Mouse (Mus musculus): ENCODE measurements around the gene Tstd3. TPM values are rescaled to one million over a fixed set of nuclear protein-coding genes. Genes with fewer than 3 reads are reported as not detected.

The Tstd3 gene
- total RNA-seq (2015): 9.5 and 11.7 TPM in 2 replicates
- 7.1 and 13.2 TPM in 2 replicates for total RNA-seq (2017)

DNA sequence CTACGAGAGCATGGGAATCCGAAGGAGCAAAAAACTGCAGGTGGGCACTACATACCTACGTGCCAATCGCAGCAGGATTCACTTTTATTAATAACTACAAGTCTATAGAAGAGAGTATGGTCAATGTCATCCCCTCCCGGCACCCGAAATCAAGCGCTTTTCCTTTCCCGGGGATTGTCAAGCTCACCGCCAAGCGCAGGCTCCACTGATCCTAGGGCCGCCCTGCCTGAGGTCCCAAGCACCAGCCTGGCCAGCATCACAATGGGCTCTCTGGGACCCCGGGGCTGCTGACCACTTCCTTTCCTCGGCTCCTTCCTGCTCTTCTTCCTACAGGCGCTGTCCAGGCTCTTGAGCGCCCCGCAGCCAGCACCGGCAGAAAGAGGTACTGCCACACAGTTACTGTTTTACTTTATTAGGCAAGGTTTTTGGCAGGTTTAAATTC lies at the start of gene Tstd3, which contains the start of gene Usp45:
Gene Tstd3, minus strand, starts transcription at position 350 of the 442 bp plus-strand sequence.
Gene Usp45, plus strand, starts transcription at position 294 of the 442 bp plus-strand sequence.
- peak; percentile 100 for ATAC-seq (replicated peaks; ENCODE audit: poor library complexity)

DNA sequence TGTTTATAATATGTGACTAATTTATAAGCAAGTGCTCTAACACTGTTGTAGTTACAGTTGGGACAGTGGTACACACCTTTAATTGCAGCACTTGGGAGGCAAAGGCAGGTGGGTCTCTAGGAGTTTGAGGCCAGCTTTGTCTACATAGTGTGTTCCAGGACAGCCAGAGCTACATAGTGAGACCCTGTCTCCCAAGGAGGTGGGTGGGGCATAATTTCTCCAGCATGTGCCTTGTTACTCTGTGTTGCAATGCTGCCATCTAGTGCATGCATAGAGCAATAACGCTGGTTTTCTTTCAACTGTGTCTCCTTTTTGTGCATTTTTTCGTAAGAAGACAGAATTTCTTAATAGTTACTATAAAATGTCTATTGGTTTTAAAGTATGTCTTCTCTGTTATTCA lies 47.0 kb upstream of the Tstd3 start:
- peak; percentile 100 for ATAC-seq (replicated peaks; ENCODE audit: poor library complexity)

DNA sequence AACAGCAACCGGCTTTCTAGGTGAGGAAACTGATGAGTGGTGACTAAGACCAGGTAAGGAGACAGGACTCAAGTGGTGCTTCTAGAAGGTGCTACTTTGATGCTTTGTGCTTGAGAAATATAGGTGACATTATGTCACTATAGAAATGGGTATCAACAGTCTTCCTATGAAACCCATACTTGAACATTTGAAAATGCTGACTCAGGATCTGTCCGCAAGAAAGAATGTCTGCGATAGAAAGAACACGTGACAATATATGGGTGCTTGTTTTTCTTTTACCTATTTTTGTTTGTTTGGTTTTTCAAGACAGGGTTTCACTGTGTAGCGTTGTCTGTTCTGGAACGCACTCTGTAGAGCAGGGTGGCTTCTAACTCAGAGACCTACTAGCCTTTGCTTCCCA lies 45.6 kb upstream of the Tstd3 start:
- no peak for ATAC-seq (replicated peaks; ENCODE audit: poor library complexity)

DNA sequence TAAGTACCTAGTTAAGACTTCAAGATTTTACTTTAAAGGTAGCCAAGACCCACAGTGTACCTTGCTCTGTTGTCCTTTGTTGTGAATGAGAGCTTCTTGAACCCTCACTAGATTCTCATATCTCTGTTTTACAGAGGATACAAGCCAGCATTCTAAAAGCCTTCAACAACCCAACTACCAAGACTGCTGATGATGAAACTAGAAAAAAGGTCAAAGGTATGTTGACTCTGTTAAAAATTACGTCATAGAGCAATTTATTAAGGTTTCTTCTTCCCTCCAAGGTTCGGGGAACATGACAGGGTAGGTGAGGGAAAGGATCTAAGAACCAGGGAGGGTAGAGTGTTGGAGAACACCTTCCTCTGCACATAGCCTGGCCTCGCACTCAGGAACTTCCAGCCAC lies 43.6 kb upstream of the Tstd3 start:
- no peak for ATAC-seq (replicated peaks; ENCODE audit: poor library complexity)

DNA sequence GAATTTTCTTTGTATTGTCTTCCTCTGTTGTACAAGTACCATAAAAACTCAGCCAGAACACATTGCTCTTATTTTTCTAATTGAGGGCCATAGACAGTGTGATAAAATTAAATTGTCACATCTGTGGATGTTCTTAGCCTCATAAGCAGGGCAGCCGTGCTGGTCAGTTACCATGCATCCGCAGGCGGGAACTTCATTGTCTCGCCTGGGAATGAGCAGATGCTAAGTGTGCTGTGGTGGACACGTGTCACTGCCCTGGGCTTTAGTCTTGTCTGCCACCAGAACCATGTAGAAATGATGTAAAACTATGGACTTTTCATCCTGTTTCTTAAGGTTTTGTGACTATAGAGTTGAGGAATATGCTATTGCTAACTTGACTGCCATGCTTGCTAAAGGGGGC lies 40.2 kb upstream of the Tstd3 start:
- ATAC-seq (replicated peaks; ENCODE audit: poor library complexity): no peak

DNA sequence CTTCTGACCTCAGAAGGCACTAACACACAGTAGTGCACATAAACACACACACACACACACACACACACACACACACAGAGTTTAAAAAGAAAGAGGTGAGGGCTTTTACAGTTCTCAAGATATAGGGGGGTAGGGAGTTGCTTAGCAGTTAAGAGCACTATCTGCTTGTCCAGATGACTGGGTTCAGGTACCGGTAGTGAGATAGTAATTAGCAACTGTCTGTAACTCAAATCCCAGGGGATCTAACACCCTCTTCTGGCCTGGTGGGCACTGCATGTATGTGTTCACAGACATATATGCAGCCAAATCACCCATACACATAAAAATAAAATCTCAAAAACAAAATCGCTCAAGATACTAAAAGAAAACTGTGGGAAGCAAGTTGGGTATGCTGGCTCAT lies 34.6 kb upstream of the Tstd3 start:
- ATAC-seq (replicated peaks; ENCODE audit: poor library complexity): peak; percentile 97

DNA sequence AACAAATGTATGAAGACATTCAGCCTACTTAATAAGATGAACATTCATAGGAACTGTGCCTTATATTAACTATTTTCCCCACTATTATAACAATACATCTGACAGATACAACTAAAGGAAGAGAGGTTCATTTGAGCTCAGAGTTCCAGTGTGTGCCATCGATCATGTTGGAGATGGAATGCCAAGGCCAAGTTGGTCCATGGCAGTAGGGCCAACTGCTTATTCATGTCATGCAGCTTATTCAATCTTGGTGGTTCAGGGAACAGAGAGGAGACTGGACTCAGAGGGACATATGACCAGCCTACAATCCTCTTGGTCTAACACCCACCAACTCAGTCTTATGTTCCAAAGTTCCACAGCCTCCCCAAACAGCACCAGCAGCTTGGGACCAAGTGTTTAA lies 34.0 kb upstream of the Tstd3 start:
- ATAC-seq (replicated peaks; ENCODE audit: poor library complexity): no peak

DNA sequence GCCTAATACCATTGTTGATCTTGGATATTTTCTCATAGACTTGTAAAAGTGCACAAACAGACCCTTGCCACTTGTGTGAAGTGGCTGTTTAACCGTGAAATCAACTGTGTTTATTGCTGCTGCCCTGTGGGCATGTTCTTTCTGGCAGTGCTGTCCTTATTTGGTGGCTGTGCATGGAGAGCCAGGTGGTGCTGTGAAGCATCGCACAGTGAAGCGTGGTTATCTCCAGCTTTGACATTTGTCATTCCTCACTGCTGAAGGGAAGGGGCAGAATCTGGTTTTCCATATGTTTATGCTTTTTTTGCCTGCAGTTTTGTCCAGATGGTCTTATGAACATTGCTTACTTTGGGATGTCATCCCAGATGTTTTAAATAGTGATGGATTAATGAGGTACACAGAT lies 26.6 kb upstream of the Tstd3 start:
- no peak for ATAC-seq (replicated peaks; ENCODE audit: poor library complexity)

DNA sequence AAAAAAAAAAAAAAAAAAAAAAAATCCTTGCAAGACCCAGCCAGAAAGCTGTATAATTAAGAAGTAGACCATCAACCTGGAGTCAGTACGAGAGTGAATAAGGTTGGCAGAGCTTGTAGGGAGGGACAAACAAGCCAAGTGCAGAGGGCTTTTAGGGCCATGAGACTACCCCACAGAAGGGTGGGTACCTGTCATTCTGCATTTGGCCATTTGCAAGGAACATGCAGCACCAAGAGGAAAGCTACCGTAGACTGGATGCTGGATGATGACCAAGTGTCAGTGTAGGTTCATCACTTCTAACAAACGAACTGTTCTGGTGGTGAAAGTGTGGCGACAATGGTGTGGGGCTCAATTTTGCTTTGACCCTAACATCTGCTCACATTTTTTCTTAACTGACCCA lies 22.8 kb upstream of the Tstd3 start:
- no peak for ATAC-seq (replicated peaks; ENCODE audit: poor library complexity)

DNA sequence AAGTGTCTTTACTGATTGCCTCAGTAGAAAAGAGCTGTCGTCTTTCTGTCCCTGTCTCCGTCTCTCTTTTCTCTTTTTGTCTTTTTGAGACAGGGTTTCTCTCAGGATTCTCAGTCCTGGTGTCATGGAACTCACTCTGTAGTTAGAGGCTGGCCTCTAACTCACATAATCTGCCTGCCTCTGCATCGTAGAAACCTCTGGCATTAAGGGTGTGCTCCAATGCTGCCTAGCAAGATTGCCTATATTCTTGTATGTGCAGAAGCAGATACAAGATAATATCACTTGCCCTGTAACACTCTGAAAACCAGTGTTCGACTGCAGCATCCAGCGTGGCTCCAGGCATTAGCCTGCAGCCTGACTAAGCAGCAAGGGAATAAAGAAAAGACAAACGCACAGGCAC lies 21.9 kb upstream of the Tstd3 start:
- ATAC-seq (replicated peaks; ENCODE audit: poor library complexity): no peak

DNA sequence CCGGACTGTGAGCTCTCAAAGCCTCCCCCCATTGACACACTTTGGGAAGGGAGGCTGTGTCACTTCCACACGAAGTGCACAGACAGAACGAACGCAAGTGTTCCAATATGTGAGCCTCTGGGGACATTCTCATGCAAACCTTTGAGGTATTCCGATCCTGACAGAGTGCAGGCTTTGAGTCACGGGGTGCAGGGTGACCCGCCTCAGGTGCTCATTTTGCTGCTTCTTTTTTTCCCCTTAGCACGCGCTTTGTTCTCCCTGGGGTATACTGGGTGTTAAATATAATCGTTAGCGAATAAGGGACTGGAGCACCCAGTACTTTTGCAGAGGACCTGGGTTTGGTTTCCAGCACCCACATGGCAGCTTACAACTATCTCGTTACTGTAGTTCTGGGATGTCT lies 19.3 kb upstream of the Tstd3 start:
- no peak for ATAC-seq (replicated peaks; ENCODE audit: poor library complexity)

DNA sequence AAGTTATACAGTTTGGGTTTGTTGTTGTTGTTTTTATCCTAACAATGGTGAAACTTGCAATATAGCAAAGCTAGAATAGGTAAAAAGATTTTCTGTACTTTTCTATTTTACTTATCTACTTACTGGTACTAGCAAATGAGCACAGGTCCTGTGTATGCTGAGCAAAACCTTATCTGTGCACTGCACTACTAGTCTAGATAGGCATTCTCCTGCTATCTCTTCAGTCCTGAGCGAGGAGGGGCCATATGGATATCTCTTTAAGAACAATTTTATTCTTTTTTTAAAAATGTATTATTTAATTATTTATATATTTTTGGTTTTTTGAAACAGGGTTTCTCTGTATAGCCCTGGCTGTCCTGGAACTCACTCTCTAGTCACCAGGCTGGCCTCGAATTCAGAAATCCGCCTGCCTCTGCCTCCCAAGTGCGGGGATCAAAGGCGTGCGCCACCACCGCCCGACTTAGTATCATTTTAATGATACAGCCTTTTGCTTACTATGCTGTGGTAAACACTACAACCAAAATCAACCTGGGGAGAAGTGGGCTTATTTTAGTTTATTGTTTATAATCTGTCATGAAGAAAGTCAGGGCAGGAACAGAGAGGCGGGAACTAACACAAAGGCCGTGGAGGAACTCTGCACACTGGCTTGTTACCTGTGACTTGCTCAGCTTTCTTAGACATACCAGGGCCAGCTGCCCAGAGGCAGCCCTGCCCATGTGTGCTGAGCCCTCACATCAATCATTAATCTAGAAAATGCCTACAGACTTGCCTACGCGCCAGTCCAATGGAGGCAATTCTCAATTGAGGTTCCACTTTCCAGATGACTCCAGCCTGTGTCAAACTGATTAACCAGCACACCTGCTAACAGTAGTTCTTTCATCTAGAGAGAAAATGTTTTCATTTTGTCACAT lies 14.1 kb upstream of the Tstd3 start:
- peak; percentile 67 for ATAC-seq (replicated peaks; ENCODE audit: poor library complexity)

DNA sequence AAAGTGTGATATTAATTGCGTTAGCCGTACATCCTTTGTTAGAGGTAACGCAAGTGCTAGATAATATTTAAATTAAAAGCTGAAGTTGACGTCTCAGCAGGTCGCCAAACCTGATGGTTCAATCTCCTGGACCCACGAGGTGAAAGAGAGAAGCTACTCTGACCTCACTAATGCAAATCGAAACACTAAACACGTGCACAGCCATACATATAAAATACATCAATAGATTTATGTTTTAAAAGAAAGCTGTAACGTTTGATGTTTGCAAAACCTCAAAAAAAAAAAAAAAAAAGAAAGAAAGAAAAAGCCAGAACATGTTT lies 9.9 kb upstream of the Tstd3 start:
- no peak for ATAC-seq (replicated peaks; ENCODE audit: poor library complexity)

DNA sequence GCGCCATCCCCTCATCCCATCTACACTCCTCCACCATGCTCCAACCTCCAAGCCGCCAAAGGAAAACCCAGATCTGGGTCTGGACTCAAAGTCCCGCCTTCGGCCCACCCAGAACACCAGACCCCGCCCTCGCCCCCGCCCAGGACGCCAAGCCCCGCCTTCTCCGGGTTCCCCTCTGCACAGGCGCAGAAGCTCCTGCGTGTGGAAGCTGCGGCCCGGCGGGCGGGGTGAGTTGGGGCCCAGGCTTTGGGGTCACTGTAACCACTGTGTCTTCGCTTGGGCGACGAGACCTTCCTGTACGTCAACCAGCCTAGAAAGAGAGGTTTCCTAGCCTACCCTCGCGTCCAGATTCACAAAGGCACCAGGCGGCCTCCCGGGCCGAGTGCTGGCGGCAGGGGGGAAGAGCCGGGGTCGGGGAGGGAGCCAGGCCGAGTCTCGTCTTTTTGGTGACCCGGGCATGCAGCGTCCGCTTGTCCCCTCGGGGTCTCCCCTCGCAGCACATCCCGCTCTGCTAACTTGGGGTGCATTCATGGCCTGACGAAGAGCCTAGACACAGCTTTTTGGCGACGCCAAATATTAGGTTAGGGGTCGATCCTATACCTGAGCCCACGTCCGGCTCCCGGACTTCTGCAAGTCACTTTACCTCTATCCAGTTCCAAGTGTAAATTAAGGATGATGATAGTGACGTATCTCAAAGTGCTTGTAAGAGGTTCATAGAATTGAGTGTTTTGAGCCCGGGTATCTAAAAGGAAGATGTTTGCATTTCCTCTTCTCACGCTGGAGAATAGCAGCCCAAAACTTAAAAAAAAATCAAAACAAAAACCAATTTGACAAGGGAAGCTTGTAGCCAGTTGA lies 9.3 kb upstream of the Tstd3 start:
- ATAC-seq (replicated peaks; ENCODE audit: poor library complexity): peak; percentile 90

DNA sequence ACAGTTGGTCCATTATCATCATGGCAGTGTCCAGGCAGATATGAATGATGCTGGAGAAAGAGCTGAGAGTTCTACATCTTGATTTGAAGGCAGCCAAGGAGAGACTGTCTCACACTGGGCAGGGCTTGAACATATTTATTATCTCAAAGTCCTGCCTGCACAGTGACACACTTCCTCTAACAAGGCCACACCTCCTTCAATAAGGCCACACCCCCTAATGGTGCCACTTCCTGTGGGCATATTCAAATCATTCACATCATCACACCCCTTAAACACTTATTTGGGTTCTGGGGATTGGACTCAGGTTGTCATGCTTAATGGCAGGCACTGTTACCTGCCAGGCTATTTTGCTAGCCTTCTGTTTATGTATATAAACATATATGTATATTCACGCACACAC lies 5.3 kb upstream of the Tstd3 start:
- ATAC-seq (replicated peaks; ENCODE audit: poor library complexity): no peak

DNA sequence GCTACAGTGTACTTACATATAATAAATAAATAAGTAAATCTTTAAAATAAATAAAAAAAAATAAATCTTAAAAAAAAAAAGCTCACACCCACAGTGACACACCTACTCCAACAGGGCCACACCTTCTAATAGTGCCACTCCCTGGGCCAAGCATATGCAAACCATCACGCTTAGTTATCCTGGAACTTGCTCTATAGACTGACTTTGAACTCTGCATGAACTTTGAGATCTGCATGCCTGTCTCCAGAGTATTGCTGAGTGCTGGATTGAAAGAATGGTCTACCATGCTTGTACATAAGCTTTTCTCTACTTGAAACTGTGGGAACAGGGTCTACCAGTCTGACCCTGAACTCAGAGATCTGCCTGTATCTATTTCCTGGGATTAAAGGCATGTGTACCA lies 4.1 kb upstream of the Tstd3 start:
- no peak for ATAC-seq (replicated peaks; ENCODE audit: poor library complexity)

DNA sequence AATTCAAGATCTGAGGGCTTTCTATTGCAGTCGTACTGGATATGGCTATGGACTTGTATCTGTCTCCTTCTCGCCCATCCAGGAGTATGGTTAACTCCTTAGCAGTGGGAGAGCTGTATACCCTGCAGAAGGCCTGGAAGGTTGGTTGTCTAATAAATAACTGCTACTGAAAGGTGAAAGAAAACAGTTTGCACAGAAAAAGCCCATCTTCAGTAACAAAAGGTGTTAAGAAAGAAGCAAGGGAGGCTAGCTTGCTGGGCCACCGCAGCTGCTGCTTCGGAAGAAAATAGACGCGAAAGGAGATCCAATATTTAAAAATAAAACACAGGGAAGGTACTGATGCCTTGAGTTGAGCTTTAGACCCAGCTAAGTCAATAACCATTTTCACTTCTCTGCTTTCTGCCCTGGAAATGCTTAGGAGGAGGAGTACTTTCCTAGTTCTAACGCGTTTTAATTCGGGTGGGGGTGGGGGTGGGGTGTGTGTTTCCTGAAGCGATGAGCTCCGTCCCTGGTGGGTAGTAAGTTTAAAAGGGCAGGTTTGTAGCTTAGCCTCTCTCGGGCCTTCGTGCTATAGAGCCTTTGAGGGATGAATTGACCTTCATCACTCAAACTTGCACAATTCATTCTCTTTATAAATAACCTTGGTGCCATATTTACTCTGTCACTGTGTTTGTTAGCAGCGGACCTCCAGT lies 695 bp downstream of the Tstd3 start:
- peak; percentile 4; the same call in 1 of the 2 replicates for ATAC-seq (replicated peaks; ENCODE audit: poor library complexity)

DNA sequence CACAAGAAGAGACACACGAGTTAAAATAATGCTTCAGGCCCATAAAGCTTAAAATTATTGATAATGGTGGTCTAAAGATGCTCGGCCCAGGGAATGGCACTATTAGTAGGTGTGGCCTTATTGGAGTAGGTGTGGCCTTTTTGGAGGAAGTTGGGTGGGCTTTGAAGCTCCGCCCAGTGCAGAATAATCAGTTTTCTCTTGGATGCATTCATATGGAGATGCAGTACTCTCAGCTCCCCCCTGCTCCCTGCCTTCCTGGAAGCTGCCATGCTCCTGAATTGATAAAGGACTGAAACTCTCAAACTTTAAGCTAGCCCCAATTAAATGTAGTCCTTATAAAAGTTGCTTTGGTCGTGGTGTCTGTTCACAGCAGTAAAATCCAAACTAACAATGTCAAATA lies 3.2 kb downstream of the Tstd3 start:
- ATAC-seq (replicated peaks; ENCODE audit: poor library complexity): no peak

DNA sequence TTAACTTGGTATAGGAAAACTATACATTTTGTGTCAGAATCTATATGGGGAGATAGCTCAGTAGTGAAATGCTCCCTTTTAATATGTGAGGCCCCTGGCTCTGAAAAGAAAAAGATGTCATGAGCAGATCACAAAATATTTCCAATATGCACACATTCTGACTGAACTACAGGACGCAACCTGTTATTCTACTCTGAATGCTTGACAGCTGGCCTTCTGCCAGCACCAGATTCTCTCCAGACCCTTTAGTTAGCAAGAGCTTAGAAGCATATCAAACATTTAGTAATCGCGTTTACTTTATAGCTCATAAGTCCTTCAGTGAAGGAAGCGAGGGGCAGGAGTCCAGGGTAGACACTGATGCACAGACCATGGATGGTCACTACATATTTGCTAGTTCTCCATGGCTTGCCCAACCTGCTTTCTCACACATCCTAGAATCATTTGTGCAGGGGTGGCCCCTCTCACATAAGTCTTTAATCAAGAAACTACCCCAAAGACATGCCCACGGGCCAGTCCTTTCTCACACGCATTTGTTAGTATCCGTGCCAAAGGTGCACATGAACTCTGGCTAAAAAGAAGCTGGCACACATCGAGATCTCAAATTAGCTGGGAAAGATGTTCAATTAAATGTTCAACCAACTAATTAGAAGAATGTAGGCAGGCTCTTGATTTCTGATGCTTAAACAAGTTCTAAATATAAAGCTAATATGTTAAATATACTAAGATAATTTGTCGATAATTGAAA lies 5.4 kb downstream of the Tstd3 start:
- no peak for ATAC-seq (replicated peaks; ENCODE audit: poor library complexity)

DNA sequence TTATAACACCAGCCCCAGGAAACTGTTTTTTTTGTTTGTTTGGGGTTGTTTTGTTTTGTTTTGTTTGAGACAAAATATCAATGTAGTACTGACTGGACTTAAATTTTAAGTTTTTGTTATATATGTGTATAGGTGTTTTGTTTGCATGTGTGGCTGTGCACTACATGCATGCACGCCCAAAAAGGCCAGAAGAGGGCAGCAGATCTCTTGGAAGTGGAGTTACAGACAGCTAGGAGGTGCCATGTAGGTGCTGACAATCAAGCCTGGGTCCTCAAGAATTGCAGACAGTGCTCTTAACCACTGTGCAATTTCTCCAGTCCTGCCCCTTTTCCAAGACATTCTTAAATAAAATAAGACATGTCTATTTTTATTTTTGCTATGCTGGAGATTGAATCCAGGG lies 8.2 kb downstream of the Tstd3 start:
- no peak for ATAC-seq (replicated peaks; ENCODE audit: poor library complexity)

Measured in megakaryocyte progenitor cell, adult 5-6 weeks (primary cell).